Mouse (Mus musculus): Measurements from ENCODE around the gene Vmn1r62. TPM values are rescaled to one million over a fixed set of nuclear protein-coding genes. Genes with fewer than 3 reads are reported as not detected.
"Not testable (repeated sequence)": the region's sequence is repeated elsewhere in the genome, so short reads cannot be mapped to it uniquely, and the experiment has no call there.

Gene Vmn1r62
- not detected in 2 replicates for polyA plus RNA-seq (2015; fragmentation: Nextera tagmentation; extraction: Ambion mirVana)

DNA sequence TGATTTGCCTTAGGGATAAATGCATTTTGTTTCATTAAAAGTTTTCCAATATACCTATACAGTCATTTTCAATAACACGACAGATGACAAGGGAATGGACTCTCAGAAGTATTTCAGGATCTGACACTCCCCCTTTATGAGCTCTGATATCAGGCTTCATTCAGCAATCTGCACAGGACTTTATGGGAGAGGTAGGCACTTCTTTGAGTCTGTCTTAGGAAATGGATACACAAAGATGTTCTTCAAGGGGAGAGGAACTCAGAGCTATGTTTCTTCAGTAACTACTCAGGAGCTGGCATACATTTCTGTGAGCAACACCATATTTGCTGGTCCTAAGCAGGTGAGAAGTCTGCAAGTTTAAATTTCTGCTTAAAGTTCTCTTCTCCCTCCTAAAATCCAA, at the start of gene Vmn1r62:
TSS of gene Vmn1r62 (plus strand) at position 301 of the 400 bp plus-strand sequence.
- not testable (repeated sequence) for H3K4me2 ChIP-seq; H3K27ac ChIP-seq (replicated peaks); H3K4me1 ChIP-seq; ATAC-seq (ENCODE audit: extremely low read depth, insufficient number of reproducible peaks, low FRiP score, low TSS enrichment); H3K4me3 ChIP-seq; H3K36me3 ChIP-seq; H3K9ac ChIP-seq; H3K27me3 ChIP-seq (replicated peaks); H3K9me3 ChIP-seq
- no CpG with 5 or more reads among the region's 1 CpGs for WGBS

Other genes starting within 250 kb of the Vmn1r62 start
- gene Vmn1r59, start 216.9 kb upstream of the Vmn1r62 start, polyA plus RNA-seq (2015; fragmentation: Nextera tagmentation; extraction: Ambion mirVana), result not detected in 2 replicates
- not detected in 2 replicates for gene Vmn2r28, start 179.7 kb upstream of the Vmn1r62 start, polyA plus RNA-seq (2015; fragmentation: Nextera tagmentation; extraction: Ambion mirVana)
- not detected in 2 replicates for gene Vmn1r60, start 126.3 kb upstream of the Vmn1r62 start, polyA plus RNA-seq (2015; fragmentation: Nextera tagmentation; extraction: Ambion mirVana)
- gene Vmn1r61, start 60.3 kb upstream of the Vmn1r62 start, polyA plus RNA-seq (2015; fragmentation: Nextera tagmentation; extraction: Ambion mirVana), result not detected in 2 replicates
- not detected in 2 replicates for gene Vmn1r63, start 131.8 kb downstream of the Vmn1r62 start, polyA plus RNA-seq (2015; fragmentation: Nextera tagmentation; extraction: Ambion mirVana)
- not detected in 2 replicates for gene Vmn1r64, start 210.9 kb downstream of the Vmn1r62 start, polyA plus RNA-seq (2015; fragmentation: Nextera tagmentation; extraction: Ambion mirVana)